Mouse (Mus musculus) hindbrain, embryonic 11.5 days (tissue): ENCODE data around the gene Mafk. TPM values are rescaled to one million over a fixed set of nuclear protein-coding genes. Genes with fewer than 3 reads are reported as not detected.

Experiments
- ATAC-seq: fragments of 200-750 bp; cut with Nextera tagmentation; 2 replicates; pipeline ENCODE4 v1.8.0; 2017; ENCODE audit warnings: mild to moderate bottlenecking, moderate TSS enrichment, moderate library complexity; ENCODE audit not compliant: low FRiP score
- DNase-seq: peaks from one replicate; pipeline ENCODE4 v3.0.0-alpha.2; 2015; ENCODE audit warnings: low spot score
- H3K27ac ChIP-seq: fragments of 300-500 bp; sonication (generic); 2 replicates; pipeline ENCODE4 v1.5.1; 2014; ENCODE audit warnings: mild to moderate bottlenecking, low read depth, low read length
- H3K27me3 ChIP-seq: fragments of 300-500 bp; sonication (generic); 2 replicates; pipeline ENCODE4 v1.6.1; 2014; ENCODE audit warnings: mild to moderate bottlenecking, low read length, moderate library complexity, mixed read lengths; ENCODE audit not compliant: control insufficient read depth, insufficient read depth
- H3K36me3 ChIP-seq: fragments of 300-500 bp; sonication (generic); 2 replicates; pipeline ENCODE4 v1.6.1; 2014; ENCODE audit warnings: mild to moderate bottlenecking, low read length, moderate library complexity, mixed read lengths; ENCODE audit not compliant: control insufficient read depth, insufficient read depth
- H3K4me1 ChIP-seq: fragments of 300-500 bp; sonication (generic); replicated peaks from 2 replicates; pipeline ENCODE4 v1.6.1; 2014; ENCODE audit warnings: low read length, mixed read lengths; ENCODE audit not compliant: control insufficient read depth, insufficient read depth
- H3K4me2 ChIP-seq: fragments of 300-500 bp; sonication (generic); replicated peaks from 2 replicates; pipeline ENCODE4 v1.6.1; 2014; ENCODE audit warnings: mild to moderate bottlenecking, low read depth, low read length
- H3K4me3 ChIP-seq: fragments of 300-500 bp; sonication (generic); 2 replicates; pipeline ENCODE4 v1.5.1; 2014; ENCODE audit warnings: low read depth, low read length
- H3K9ac ChIP-seq: fragments of 300-500 bp; sonication (generic); 2 replicates; pipeline ENCODE4 v1.6.1; 2014; ENCODE audit warnings: low read depth, low read length
- H3K9me3 ChIP-seq: fragments of 300-500 bp; sonication (generic); 2 replicates; pipeline ENCODE4 v1.6.1; 2016; ENCODE audit warnings: low read length; ENCODE audit not compliant: control insufficient read depth
- WGBS: fragments of 180-500 bp; shearing (Covaris S2); extraction: QIAGEN DNeasy Blood & Tissue Kit; methylation state at CpG from one replicate; pipeline ENCODE4 v1.1.7; 2014; 5-methylcytosine and 5-hydroxymethylcytosine counted together
- polyA plus RNA-seq: library from polyadenylated mRNA; unstranded; fragments of >200 nt; fragmentation: Nextera tagmentation; extraction: Ambion mirVana; gene quantifications from 2 replicates; pipeline ENCODE4 v1.2.1, GENCODE M21; 2014

The Mafk gene
- polyA plus RNA-seq, 1 experiment from 2014 or later, result 5.2 TPM

DNA sequence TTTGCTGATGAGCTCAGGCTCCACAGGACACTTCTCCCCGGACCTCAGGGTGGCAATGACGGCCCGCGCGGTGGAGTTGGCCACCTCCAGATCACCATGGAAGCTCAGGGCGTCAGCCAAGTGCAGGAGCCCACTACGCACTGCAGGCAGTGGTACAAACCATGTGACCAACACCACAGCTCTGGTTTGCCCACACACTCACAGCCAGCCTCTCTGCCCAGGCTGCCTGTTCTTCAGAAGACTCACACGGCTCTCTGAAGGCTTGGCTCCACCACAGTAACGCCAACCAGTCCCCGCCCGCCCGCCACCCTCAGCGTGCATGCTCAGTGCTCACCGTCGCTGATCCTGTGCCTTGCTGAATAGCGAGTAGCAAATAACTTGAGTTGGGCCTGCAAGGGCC lies 33.2 kb upstream of the Mafk start:
- 87% methylated on average over 16 of the region's 16 CpGs for WGBS
- Histone ChIP-seq H3K4me2 (no peak overlapping the region), H3K36me3 (peaks cover 7% of the 10 kb centered on the region; the same call in 1 of the 2 replicates)

DNA sequence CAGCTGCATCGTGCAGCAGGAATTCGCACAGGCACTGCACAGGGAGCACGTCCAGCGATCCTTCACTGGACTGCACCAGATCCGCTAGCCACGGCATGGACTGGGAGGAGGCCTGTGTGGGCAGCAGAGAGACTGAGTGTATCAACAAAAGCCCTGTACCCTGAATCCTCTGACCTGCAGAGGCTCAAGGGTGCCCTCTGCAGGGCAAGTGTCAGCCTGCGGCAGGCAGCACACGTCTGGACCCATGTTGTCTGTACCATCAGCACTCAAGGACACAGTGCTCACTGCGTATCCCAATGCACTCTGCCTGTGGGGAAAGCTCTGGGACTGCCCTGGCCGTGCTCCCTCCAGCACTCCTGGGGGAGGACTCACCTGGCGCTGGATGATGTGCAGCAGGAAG lies 27.0 kb upstream of the Mafk start:
- DNase-seq, result peak; percentile 69
- WGBS, result 75% methylated on average over 11 of the region's 11 CpGs
- Histone ChIP-seq H3K27ac (no peak overlapping the region), H3K9me3 (no peaks in the 10 kb centered on the region), H3K4me1 (no peaks in the 10 kb centered on the region), H3K27me3 (no peaks in the 10 kb centered on the region), H3K36me3 (peaks cover 14% of the 10 kb centered on the region; the same call in 1 of the 2 replicates), H3K4me3 (no peak overlapping the region), H3K9ac (no peak overlapping the region), H3K4me2 (no peak overlapping the region)
- no peak for ATAC-seq

More for the DNA sequence above, 33.2 kb upstream of the Mafk start:
- no peak for DNase-seq
- Histone ChIP-seq H3K4me3 (no peak overlapping the region), H3K4me1 (no peaks in the 10 kb centered on the region), H3K9me3 (no peaks in the 10 kb centered on the region), H3K27ac (no peak overlapping the region), H3K9ac (no peak overlapping the region), H3K27me3 (no peaks in the 10 kb centered on the region)
- ATAC-seq, result no peak

DNA sequence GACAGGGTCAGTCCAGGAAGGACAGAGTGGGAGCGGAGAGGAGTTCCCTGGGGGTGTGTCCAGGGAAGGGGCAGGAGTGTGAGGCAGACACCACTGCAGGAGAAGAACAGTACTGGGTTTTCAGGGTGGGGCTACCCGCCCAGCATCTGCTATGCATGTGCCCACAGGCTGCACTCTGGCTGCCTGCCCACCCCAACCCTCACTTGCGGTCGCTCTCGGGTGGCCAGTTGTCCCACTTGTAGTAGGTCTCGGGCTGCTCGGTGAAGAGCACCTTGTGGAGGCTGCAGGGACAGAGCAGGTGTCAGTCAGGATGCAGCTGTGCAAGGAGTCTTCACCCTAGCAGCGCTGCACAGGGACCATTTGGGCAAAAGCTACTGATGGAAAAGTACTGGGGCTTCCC lies 23.1 kb upstream of the Mafk start:
- H3K4me1 ChIP-seq, result no peaks in the 10 kb centered on the region
- H3K9ac ChIP-seq, result no peak overlapping the region
- no peak overlapping the region for H3K27ac ChIP-seq
- H3K4me3 ChIP-seq, result no peak overlapping the region
- ATAC-seq, result no peak
- no peak for DNase-seq
- no peak overlapping the region for H3K4me2 ChIP-seq
- WGBS, result 93% methylated on average over 8 of the region's 8 CpGs
- peaks cover 23% of the 10 kb centered on the region for H3K36me3 ChIP-seq
- no peaks in the 10 kb centered on the region for H3K9me3 ChIP-seq
- no peaks in the 10 kb centered on the region for H3K27me3 ChIP-seq

DNA sequence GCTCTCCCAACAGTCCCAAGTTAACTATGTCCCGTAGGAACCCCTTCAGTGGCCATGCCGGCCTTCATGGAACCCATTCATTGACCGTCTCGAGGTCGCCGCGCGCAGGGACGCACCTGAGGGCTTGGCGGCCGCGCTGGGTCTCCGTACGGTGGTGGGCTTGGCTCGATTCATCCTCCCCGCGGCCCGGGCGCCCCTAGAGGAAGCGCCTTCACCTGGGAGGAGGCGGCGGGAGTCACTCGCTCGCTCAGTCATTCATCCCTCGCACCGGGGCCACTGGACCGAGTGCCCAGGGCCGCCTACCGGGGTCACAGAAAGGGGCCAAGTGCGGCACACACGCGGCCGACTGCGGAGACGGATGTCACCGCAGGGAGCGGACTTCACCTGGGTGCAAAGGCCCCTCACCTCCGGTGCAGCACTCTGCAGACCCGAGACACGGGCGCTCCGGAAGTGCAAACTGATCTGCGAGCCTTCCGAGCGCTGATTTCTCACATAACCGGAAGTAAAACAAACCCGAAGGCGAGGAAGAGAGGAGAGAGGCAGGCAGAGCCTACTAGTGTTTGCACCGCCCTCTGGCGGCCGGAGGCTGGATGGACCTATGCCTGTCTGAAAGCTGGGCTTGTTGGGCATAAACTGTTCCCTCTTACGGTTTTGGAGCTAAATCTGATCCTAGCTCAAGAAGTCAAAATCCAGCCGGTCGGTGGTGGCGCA lies 15.9 kb upstream of the Mafk start, which contains the start of gene Ints1:
Gene Ints1, minus strand, starts transcription at position 459 of the 711 bp plus-strand sequence.
- H3K4me2 ChIP-seq, result peak within 1 kb of the TSS; percentile 87
- WGBS, result under 1% methylated on average over 55 of the region's 55 CpGs
- peak; percentile 93 for ATAC-seq
- no peaks in the 10 kb centered on the region for H3K27me3 ChIP-seq
- peak; percentile 99 for DNase-seq
- peaks cover 10% of the 10 kb centered on the region; the same call in 1 of the 2 replicates for H3K36me3 ChIP-seq
- peak within 1 kb of the TSS; percentile 77 for H3K4me3 ChIP-seq
- peak within 1 kb of the TSS; percentile 67 for H3K9ac ChIP-seq
- no peaks in the 10 kb centered on the region for H3K9me3 ChIP-seq
- no peaks in the 10 kb centered on the region; the same call in 1 of the 2 replicates for H3K4me1 ChIP-seq
- H3K27ac ChIP-seq, result no peak within 1 kb of the TSS

DNA sequence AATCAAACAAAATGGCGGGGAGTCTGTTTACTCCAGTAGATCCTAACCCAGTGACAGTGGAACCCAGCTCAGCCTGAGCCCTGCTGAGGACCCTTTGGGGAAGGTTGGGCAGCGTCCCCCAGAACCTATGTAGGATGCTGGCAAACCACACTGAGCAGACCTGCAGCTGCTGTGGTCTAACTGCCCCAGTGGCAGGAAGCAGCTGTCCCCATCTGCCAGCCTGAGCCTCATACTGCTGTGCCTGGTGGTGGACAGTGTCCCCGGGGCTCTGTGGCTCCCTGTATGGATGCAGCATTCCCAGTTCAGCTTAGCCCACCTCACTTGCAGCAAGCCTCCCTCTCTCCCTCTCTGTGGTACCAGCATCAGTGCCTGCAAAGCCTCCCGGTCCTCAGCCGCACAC lies 14.3 kb upstream of the Mafk start:
- 0 out of 2 replicates have a peak, but pooled peaks cover 6% of the 10 kb centered on the region for H3K36me3 ChIP-seq
- H3K9me3 ChIP-seq, result no peaks in the 10 kb centered on the region
- no peak for ATAC-seq
- no peak for DNase-seq
- WGBS, result 87% methylated on average over 5 of the region's 5 CpGs
- no peak overlapping the region for H3K27ac ChIP-seq
- no peaks in the 10 kb centered on the region for H3K27me3 ChIP-seq
- no peak overlapping the region for H3K9ac ChIP-seq
- H3K4me3 ChIP-seq, result no peak overlapping the region
- H3K4me2 ChIP-seq, result no peak overlapping the region
- no peaks in the 10 kb centered on the region; the same call in 1 of the 2 replicates for H3K4me1 ChIP-seq

DNA sequence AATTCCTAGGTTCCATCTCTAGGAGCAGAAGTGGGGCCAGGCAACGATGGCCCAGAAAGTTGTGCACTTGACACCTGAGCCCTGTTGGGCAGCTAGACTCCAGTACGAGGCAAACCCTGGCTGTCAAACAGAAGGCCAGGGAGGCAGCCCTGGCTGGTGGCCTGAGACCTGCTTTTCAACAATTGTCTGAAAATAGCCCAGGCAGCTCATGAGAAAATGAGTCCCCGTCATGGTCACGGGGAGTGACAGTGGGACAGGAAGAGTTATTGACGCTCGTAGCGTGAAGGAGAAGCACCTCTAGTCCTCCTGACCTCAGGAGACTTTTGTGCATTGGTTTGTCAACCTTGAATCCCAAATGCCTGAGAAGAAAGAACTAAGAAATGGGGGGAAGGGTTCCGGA lies 9.9 kb upstream of the Mafk start:
- H3K27me3 ChIP-seq, result no peaks in the 10 kb centered on the region
- H3K4me1 ChIP-seq, result no peaks in the 10 kb centered on the region
- H3K36me3 ChIP-seq, result no peaks in the 10 kb centered on the region
- H3K9ac ChIP-seq, result no peak overlapping the region
- WGBS, result 88% methylated on average over 8 of the region's 8 CpGs
- DNase-seq, result no peak
- no peak overlapping the region for H3K4me2 ChIP-seq
- no peaks in the 10 kb centered on the region for H3K9me3 ChIP-seq
- no peak overlapping the region for H3K27ac ChIP-seq
- H3K4me3 ChIP-seq, result no peak overlapping the region
- no peak for ATAC-seq

DNA sequence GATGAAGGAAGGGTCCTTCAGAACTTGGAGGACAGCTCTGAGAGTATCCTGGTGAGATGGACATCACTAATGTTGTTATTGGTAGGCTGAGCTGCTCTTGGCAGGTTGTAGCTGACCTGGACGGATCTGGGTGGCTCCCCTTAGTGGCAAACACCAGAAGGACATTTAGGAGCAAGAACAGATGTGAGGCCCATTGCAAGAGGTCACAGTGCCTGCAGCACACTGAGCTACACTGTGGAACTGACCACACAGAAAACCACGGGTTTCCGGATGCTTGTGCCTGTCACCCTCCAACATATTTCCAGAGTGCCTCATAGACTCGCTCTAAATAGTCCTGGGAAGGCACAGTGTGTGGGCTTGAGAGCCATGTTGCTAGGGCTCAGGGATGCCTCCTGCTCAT lies 1.8 kb upstream of the Mafk start:
- H3K27ac ChIP-seq, result no peak overlapping the region

DNA sequence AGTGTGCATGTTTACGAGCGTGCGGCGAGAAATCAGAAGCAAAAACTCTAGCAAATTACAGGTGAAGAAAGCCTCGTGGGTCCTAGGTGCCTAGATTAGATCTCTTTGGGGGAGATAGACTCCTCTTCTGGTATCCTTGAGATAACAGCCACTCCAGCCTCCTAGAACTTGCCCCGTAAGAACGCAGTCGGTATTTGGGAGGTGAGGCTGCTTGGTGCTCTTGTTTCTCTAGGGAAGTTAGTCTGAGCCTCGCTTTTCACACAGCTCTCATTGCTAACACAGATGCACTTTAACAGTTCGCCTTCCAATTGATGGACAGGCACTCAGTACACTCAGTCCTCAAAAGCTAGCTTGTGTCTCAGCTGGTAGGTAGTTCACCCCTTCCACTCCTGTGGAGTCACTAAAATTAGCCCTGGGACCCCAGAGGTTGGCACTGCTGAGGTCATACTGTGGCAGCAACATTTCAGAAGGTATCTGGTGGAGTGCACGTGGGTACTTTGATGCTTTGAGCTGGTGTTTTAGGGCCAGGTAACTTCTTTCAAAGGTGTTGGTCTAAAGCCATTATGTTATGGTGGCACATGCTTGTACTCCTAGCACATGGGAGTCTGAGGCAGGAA lies 954 bp downstream of the Mafk start:
- DNase-seq, result peak; percentile 14
- Histone ChIP-seq H3K9ac (peak overlapping the region; percentile 66; the same call in 1 of the 2 replicates), H3K27ac (no peak overlapping the region), H3K4me2 (peak overlapping the region; percentile 100), H3K36me3 (no peaks in the 10 kb centered on the region), H3K27me3 (peaks cover 3% of the 10 kb centered on the region; the same call in 1 of the 2 replicates), H3K9me3 (no peaks in the 10 kb centered on the region), H3K4me3 (peak overlapping the region; percentile 87), H3K4me1 (peaks cover 10% of the 10 kb centered on the region)
- ATAC-seq, result no peak
- WGBS, result 26% methylated on average over 11 of the region's 11 CpGs

More for the DNA sequence above, 1.8 kb upstream of the Mafk start:
- ATAC-seq (no peak), DNase-seq (no peak)
- peaks cover 3% of the 10 kb centered on the region for H3K4me1 ChIP-seq
- H3K9me3 ChIP-seq, result no peaks in the 10 kb centered on the region
- H3K4me2 ChIP-seq, result no peak overlapping the region
- peaks cover 3% of the 10 kb centered on the region; the same call in 1 of the 2 replicates for H3K27me3 ChIP-seq
- H3K36me3 ChIP-seq, result no peaks in the 10 kb centered on the region
- 58% methylated on average over 4 of the region's 4 CpGs for WGBS
- no peak overlapping the region for H3K4me3 ChIP-seq
- H3K9ac ChIP-seq, result no peak overlapping the region

DNA sequence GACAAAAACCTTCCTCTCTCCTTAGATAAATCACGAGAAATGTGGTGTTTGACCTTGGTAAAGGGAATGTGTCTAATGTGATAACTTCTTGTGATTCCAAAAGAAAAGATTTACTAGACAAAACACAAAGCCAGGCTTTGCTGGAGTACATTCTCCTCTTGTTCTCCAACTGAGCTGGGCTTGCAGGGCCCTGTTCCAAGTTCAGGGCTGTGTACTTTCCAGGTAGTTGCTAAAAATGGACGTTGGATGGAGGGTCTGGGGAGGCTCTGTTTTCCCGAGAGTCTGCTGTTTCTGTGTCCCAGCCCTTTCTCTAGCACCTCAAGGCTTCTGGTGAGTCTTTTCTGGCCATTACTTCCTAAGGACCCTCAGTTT lies 1.6 kb downstream of the Mafk start:
- Histone ChIP-seq H3K27me3 (peaks cover 3% of the 10 kb centered on the region; the same call in 1 of the 2 replicates), H3K4me1 (peaks cover 15% of the 10 kb centered on the region), H3K4me2 (no peak overlapping the region), H3K36me3 (no peaks in the 10 kb centered on the region), H3K9ac (no peak overlapping the region), H3K27ac (no peak overlapping the region), H3K4me3 (no peak overlapping the region), H3K9me3 (no peaks in the 10 kb centered on the region)
- ATAC-seq, result no peak
- no peak for DNase-seq
- WGBS, result 63% methylated on average over 3 of the region's 3 CpGs
